Mouse (Mus musculus) gastrocnemius, postnatal 10 days (tissue): ENCODE measurements at regions not wholly inside any gene's neighbourhood (a gene's known extent, or its start where the extent isn't known, plus 50 kb on each side); places are given as distances from the start of the nearest gene placed in this dataset.

Experiments used
- DNase-seq: peaks from one replicate; pipeline ENCODE4 v3.0.0; 2021; ENCODE audit warnings: mixed read lengths

- DNase-seq: no peak
These were observed 101.6 kb upstream of the Auts2 start for GRCm38 (mm10) chr5:132644646-132645172.

DNA sequence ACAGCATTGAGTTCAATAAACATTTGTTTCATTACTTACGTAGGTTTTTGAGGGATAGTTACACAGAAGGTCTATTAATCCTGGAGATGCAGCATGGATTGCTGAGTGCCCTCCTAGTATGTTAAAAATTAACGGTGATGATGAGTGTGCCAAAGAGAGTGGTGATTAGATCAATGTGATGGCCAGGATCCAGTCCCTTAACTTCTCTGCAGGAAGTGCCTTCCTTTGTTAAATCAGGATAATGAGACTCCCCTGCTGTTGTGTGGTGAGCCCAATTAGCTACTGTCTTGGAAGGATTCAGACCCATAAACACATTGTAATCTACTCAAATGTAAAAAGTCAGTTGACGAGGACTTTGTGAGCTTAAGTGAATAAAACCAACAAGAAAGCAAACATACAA, 100.1 kb upstream of the Auts2 start:
- DNase-seq: no peak

DNA sequence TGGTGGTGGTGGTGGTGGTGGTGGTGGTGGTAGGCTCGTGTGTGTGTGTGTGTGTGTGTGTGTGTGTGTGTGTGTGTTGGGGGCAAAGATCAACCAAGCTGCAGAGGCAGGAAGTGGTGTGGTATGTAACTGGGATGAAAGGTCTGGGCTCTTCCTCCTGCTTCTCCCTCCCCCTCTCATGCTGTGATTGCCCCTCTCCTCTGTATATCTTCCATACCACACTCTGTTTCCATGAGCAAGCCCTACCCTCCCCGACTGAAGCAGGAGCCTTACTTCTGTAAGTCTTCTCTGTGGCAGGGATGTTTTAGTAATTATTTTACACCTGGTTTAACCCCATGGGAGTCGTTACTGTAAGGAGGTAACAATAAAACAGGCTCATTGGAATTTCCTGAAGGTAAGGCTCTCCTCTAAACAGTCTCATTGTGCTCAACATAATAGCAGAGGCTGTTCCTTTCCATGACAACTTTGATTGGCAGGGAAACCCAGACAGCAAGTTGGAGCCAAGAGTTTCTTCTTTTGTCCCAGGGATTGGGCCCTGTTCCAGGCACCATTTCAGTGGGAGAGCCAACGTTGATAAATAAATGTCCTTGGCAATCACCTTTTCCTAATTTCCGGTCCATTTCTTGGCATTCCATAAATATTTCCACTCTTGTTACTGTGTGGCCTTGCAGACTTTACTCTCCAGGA, 90.2 kb upstream of the Auts2 start:
- no peak for DNase-seq

GRCm38 (mm10) chr5:132621751-132622150, 78.6 kb upstream of the Auts2 start:
- DNase-seq: no peak

GRCm38 (mm10) chr5:132617241-132617640, 74.1 kb upstream of the Auts2 start:
- DNase-seq: no peak

- DNase-seq: no peak
These were observed 66.1 kb upstream of the Auts2 start for GRCm38 (mm10) chr5:132609251-132609650.

DNA sequence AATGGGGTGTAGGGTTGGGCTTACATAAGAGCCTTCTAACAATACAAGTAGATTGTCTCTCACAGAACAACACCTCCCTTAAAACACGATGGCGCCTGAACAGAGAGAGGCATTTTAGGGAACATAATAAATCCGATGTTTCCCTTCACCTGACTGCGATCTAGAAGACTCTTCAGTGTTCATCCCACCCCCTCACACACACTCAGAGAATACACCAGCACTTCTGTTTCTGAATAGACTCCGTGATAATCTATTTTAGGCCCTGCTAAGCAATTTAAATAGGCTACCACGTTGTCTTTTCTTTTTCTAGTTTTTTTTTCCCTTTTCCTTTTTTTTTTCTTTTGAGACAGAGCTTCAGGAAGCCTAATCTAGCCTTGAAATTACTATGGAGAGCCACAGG, 63.1 kb upstream of the Auts2 start:
- DNase-seq: no peak

- no peak for DNase-seq
These were observed 51.7 kb upstream of the Auts2 start for GRCm38 (mm10) chr5:132594796-132595195.
